8 mouse cellular contexts compared by ENCODE assay signal in genomic region chr11:8424342-8425225, GRCm38 (mm10).
DNase-seq lines count a peak whose midpoint lies in the region; ATAC-seq lines count a peak whose summit lies in the region.

No protein-coding gene starts in this region.

- H3K4me3 ChIP-seq in hindbrain, embryonic 13.5 days, result no peak overlapping the region

- H3K4me1 ChIP-seq in hindbrain, embryonic 13.5 days (replicated peaks), result peaks cover 10% of the 10 kb centered on the region

- DNase-seq in adipocyte (ENCODE audit: low spot score), result peak; percentile 85
- DNase-seq in cerebellum, postnatal 25 days, result peak; percentile 82 to 86
- peak; percentile 49 to 70 for DNase-seq in frontal cortex, postnatal 25 days (ENCODE audit: low spot score in 2 of 2)
- DNase-seq in layer of hippocampus, postnatal 14 days (ENCODE audit: low spot score in 2 of 2), result peak; percentile 81 to 91
- peak; percentile 81 for DNase-seq in lung, postnatal 36 days
- peak; percentile 90 for DNase-seq in retina, postnatal 1 day

- H3K27ac ChIP-seq in hindbrain, embryonic 13.5 days, result peak overlapping the region; percentile 70

- 30% methylated on average over 13 of the region's 13 CpGs for WGBS in hindbrain, embryonic 13.5 days

- no peaks in the 10 kb centered on the region for H3K27me3 ChIP-seq in hindbrain, embryonic 13.5 days

- no peaks in the 10 kb centered on the region for H3K36me3 ChIP-seq in hindbrain, embryonic 13.5 days

- H3K9ac ChIP-seq in hindbrain, embryonic 13.5 days, result no peak overlapping the region

- no peaks in the 10 kb centered on the region for H3K9me3 ChIP-seq in hindbrain, embryonic 13.5 days

- ATAC-seq in hindbrain, embryonic 13.5 days (ENCODE audit: low FRiP score), result peak; percentile 95
- ATAC-seq in activated CD4-positive, CD25-positive, alpha-beta regulatory T cell, adult 4 months, result no peak

- no peak overlapping the region for H3K4me2 ChIP-seq in hindbrain, embryonic 13.5 days
